Mouse (Mus musculus): ENCODE measurements around the gene Pld4. TPM values are rescaled to one million over a fixed set of nuclear protein-coding genes. Genes with fewer than 3 reads are reported as not detected.
A peak's percentile ranks its signal among the peaks of the same experiment; 100 is the strongest.

Gene Pld4
- total RNA-seq, 1 experiment from 2014 or later: 98.0 TPM

- ATAC-seq (ENCODE audit: extremely low read depth, insufficient number of reproducible peaks, low FRiP score, poor library complexity, severe bottlenecking): no peak
Measured at GRCm38 (mm10) chr12:112795466-112796104, 35.1 kb downstream of the Pld4 start.

- no peak for ATAC-seq (ENCODE audit: extremely low read depth, insufficient number of reproducible peaks, low FRiP score, poor library complexity, severe bottlenecking)
Measured at GRCm38 (mm10) chr12:112796551-112797510, 36.4 kb downstream of the Pld4 start.

- ATAC-seq (ENCODE audit: extremely low read depth, insufficient number of reproducible peaks, low FRiP score, poor library complexity, severe bottlenecking): no peak
Measured at GRCm38 (mm10) chr12:112797672-112798331, 37.3 kb downstream of the Pld4 start.

- no peak for ATAC-seq (ENCODE audit: extremely low read depth, insufficient number of reproducible peaks, low FRiP score, poor library complexity, severe bottlenecking)
Measured at GRCm38 (mm10) chr12:112798332-112798681, 37.9 kb downstream of the Pld4 start.

- no peak for ATAC-seq (ENCODE audit: extremely low read depth, insufficient number of reproducible peaks, low FRiP score, poor library complexity, severe bottlenecking)
Measured at GRCm38 (mm10) chr12:112798716-112799115, 38.3 kb downstream of the Pld4 start.

- no peak for ATAC-seq (ENCODE audit: extremely low read depth, insufficient number of reproducible peaks, low FRiP score, poor library complexity, severe bottlenecking)
Measured at GRCm38 (mm10) chr12:112799237-112799970, 38.9 kb downstream of the Pld4 start.

GRCm38 (mm10) chr12:112800476-112800875 is 40.0 kb downstream of the Pld4 start:
- ATAC-seq (ENCODE audit: extremely low read depth, insufficient number of reproducible peaks, low FRiP score, poor library complexity, severe bottlenecking): peak; percentile 58

GRCm38 (mm10) chr12:112801864-112802846 is 41.7 kb downstream of the Pld4 start, which contains the start of gene Ahnak2:
TSS of gene Ahnak2 (minus strand) at chr12:112802657.
- no peak for ATAC-seq (ENCODE audit: extremely low read depth, insufficient number of reproducible peaks, low FRiP score, poor library complexity, severe bottlenecking)

GRCm38 (mm10) chr12:112802917-112803316 is 42.5 kb downstream of the Pld4 start:
- ATAC-seq (ENCODE audit: extremely low read depth, insufficient number of reproducible peaks, low FRiP score, poor library complexity, severe bottlenecking): no peak

GRCm38 (mm10) chr12:112804046-112804445 is 43.6 kb downstream of the Pld4 start:
- ATAC-seq (ENCODE audit: extremely low read depth, insufficient number of reproducible peaks, low FRiP score, poor library complexity, severe bottlenecking): no peak

- ATAC-seq (ENCODE audit: extremely low read depth, insufficient number of reproducible peaks, low FRiP score, poor library complexity, severe bottlenecking): no peak
Measured at GRCm38 (mm10) chr12:112806044-112806443, 45.6 kb downstream of the Pld4 start.

GRCm38 (mm10) chr12:112807796-112808195 is 47.3 kb downstream of the Pld4 start:
- no peak for ATAC-seq (ENCODE audit: extremely low read depth, insufficient number of reproducible peaks, low FRiP score, poor library complexity, severe bottlenecking)

- no peak for ATAC-seq (ENCODE audit: extremely low read depth, insufficient number of reproducible peaks, low FRiP score, poor library complexity, severe bottlenecking)
Measured at GRCm38 (mm10) chr12:112808212-112808586, 47.7 kb downstream of the Pld4 start.

GRCm38 (mm10) chr12:112808587-112809364 is 48.3 kb downstream of the Pld4 start, which contains the start of gene Clba1:
TSS of gene Clba1 (plus strand) at chr12:112808937.
- peak; percentile 90 for ATAC-seq (ENCODE audit: extremely low read depth, insufficient number of reproducible peaks, low FRiP score, poor library complexity, severe bottlenecking)

GRCm38 (mm10) chr12:112809641-112810040 is 49.2 kb downstream of the Pld4 start:
- no peak for ATAC-seq (ENCODE audit: extremely low read depth, insufficient number of reproducible peaks, low FRiP score, poor library complexity, severe bottlenecking)

- ATAC-seq (ENCODE audit: extremely low read depth, insufficient number of reproducible peaks, low FRiP score, poor library complexity, severe bottlenecking): no peak
Measured at GRCm38 (mm10) chr12:112810092-112810885, 49.8 kb downstream of the Pld4 start.

Data from neutrophil, adult 5-6 weeks (primary cell).